Mouse (Mus musculus) olfactory bulb, adult 2 months (tissue): ENCODE data around the gene Pkdrej.
"Not testable (repeated sequence)": the region's sequence is repeated elsewhere in the genome, so short reads cannot be mapped to it uniquely, and the experiment has no call there.

Experiments
- CTCF ChIP-seq: fragments of 200-500 bp; IDR thresholded peaks from 2 replicates; pipeline ENCODE4 v1.5.1; 2012; ENCODE audit warnings: low read depth, mild to moderate bottlenecking, low read length, moderate library complexity; ENCODE audit not compliant: insufficient read depth
- POLR2A ChIP-seq: fragments of 200-500 bp; IDR thresholded peaks from 2 replicates; pipeline ENCODE4 v1.6.1; 2012; ENCODE audit warnings: mild to moderate bottlenecking, low read depth, low read length, moderate library complexity; ENCODE audit not compliant: insufficient read depth

GRCm38 (mm10) chr15:85865913-85866312, 44.4 kb upstream of the Pkdrej start:
- not testable (repeated sequence) for TF ChIP-seq CTCF, POLR2A
